Mouse (Mus musculus) thymus, postnatal 25 days (tissue): ENCODE results near the gene Abca12.

Experiments used
- DNase-seq: peaks from one replicate; pipeline ENCODE4 v3.0.0; 2022

The Abca12 gene

GRCm38 (mm10) chr1:71312171-71312570, 102.5 kb downstream of the Abca12 start:
- no peak for DNase-seq

DNA sequence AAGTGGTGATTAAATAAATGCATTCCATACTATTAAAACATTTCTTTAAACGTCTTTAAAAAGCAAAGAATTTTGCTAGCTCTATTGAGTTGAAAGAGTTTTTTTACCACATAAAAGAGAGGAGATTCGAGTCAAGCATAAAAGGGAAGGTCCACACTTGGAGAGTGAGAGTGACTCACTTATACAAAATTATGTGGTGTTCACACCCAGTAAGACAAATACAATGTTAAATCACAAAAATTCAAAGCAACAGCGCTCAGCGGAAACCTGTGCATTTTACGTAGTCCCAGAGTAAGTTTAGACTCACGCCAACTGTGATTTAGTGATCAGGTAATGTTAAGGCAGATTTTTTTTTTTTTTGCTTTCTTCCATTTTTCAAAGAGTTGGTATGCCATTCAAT, 104.1 kb downstream of the Abca12 start:
- no peak for DNase-seq

GRCm38 (mm10) chr1:71307362-71307761, 107.3 kb downstream of the Abca12 start:
- DNase-seq = no peak

DNA sequence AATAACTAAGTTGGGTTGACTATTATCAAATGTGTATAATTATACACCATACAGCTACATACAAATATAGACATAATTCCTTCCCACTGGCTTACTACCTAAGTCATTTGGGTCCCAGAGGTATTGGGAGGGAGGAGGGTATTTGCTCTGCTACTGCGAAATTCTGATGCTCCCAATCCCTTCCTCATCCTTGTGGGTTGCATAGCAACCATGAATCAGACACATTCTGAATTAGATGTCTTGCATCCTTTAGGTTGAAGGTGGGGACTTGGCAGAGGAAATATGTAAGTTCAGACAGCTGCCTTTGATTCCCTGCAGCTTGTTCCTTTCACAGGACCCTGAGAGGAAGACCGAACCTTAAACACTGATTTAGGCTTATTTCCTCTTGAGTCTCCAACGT, 108.5 kb downstream of the Abca12 start:
- no peak for DNase-seq

GRCm38 (mm10) chr1:71304588-71304987, 110.1 kb downstream of the Abca12 start:
- no peak for DNase-seq

DNA sequence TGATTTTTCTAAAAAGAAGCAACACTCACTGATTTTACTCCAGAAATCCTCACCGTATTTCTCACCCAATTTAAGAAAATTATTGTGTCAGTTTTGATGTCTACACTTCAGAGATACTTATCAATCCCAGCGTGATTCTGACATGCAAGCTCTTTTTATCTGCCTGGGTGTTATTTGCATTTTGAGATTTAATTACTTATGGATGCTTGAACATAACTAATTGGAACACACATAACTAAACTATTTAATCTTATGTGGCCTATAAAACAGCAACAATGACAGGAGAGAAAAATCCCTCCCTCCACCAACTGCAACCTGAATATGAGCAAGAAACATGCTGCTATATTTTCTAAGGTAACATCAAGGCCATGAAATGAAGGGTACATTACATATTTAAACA, 117.7 kb downstream of the Abca12 start:
- no peak for DNase-seq

DNA sequence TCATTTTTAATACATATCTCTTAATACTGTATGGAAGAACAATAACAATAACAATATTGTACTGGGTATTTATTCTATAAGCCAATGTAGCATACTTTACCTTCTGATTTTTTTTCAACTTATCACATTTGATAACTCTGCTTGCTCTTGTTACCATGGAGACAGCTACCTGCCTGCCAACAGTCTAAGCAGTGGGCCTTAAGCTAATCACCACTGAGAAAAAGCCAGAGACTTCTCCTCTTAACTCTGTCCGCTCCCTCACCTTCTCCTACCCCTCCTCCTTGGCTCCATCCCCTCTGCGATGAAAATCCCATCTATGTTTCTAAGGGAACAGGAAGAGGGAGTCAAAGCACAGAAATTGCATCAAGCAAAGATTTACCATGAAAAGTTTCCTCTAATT, 118.1 kb downstream of the Abca12 start:
- DNase-seq = no peak

DNA sequence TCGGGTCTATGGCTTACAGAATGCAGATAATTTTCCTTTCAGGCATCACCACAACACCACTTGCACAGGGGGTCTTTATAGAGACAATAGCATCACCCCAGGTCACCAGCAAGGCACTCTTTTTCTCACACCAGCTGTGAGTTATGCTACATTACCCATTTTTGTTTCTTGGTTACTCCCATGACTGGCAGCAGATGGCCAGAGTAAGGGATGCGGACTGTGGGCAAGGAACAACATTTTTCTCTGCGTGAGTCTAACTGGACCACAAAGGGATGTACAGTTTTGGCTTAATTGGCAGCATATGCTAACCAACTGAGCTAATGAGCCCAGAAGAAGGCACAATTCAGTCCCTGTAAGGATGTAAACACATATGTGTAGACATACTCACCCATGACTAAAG, 122.8 kb downstream of the Abca12 start:
- DNase-seq = no peak

GRCm38 (mm10) chr1:71289511-71289910, 125.2 kb downstream of the Abca12 start:
- DNase-seq = peak; percentile 30

GRCm38 (mm10) chr1:71276940-71277339, 137.8 kb downstream of the Abca12 start:
- DNase-seq = no peak

DNA sequence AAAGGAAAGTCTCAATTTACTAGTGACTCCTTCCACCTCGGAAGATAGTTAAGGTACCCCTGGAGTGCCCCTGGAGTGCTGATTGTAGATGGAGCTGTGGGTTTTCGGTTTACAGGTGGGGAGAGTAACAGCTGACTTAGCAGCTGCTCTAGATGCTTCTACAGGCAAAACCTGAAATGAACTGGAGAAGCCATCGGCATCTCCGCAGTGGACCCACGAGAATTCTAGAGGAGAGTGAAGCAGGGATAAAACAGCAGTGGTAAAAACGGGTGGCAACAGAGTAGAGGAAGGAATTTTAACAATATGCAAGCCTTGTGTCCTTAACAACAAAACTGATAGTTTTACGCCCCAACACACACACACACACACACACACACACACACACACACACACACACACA, 142.2 kb downstream of the Abca12 start:
- no peak for DNase-seq

GRCm38 (mm10) chr1:71272077-71272476, 142.6 kb downstream of the Abca12 start:
- DNase-seq = no peak

DNA sequence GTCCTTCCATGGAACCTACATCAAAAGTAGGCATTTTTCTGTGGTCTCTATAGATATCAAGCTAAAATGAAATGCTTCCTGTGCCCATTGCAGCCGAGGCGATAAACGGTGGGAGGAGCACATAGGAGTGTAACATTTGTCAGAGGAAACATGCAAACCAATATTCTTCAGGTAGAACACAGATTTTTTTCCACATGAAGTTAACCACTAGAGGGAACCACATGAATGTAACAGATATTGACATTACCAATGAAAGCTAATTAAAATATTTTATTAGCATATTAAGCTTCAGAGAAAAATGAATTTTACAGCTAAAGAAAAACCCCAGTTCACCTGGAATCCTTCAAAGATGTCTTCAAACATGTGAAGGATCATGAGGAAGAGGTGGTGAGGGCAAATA, 144.6 kb downstream of the Abca12 start:
- DNase-seq = no peak

- DNase-seq = no peak
Observed at GRCm38 (mm10) chr1:71266630-71267029, 148.1 kb downstream of the Abca12 start.

DNA sequence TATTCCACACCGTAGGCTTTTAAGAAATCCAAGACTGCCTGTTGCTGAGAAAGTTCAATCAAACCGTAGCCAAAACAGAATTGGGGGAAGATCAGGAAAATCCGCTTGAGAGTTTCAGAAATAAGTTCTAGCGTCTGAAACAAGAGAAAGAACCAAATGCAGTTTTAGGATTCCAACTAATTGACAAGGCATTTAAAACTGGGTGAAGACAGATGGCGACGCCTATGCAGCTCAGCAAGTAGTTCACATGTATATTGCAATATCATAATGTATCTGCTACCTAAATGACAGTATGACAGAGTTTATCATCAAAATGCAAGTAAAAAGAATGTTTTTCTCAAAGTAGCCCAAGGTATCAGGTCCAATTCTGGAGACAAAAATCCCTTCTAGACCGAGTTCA, 151.2 kb downstream of the Abca12 start:
- no peak for DNase-seq

DNA sequence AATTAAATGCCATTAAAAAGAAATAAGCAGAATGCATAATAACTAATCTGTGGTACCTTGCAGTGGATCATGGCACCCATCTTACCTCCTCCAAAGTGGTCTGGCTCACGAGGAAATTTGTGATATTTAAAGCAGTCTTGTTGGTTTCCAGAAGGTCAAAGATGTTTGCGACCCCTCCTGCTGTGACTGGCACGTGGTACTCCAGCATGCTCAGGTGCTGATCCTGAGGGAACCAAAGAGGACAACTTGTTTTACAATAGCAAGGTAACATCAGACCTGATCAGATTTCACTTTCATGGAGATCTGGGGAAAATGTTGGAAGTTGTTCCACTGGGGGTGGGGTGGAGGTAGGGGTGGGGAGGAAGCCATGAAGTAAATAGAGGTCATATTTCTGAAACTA, 170.1 kb downstream of the Abca12 start:
- no peak for DNase-seq

DNA sequence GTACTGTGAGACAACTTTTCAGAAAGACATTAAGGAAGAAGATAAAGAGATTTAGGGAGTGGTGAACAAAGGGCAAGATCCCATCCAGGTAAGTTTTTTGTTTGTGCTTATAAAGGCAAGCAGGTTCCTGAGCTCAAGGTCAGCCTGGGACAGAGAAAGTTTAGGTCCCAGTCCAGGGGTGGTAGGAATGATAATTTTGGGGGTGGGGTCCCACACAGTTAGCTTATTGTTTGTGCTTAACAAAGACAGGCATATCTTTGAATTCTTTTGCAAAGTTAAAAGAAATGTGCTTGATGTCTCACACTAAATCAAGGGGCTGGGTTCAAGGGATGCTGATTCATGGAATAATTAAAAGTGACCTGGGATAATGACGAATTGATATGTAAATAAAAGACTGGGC, 173.3 kb downstream of the Abca12 start:
- DNase-seq = no peak

- DNase-seq = no peak
Observed at GRCm38 (mm10) chr1:71239586-71239985, 175.1 kb downstream of the Abca12 start.

- DNase-seq = no peak
Observed at GRCm38 (mm10) chr1:71235335-71235734, 179.4 kb downstream of the Abca12 start.

DNA sequence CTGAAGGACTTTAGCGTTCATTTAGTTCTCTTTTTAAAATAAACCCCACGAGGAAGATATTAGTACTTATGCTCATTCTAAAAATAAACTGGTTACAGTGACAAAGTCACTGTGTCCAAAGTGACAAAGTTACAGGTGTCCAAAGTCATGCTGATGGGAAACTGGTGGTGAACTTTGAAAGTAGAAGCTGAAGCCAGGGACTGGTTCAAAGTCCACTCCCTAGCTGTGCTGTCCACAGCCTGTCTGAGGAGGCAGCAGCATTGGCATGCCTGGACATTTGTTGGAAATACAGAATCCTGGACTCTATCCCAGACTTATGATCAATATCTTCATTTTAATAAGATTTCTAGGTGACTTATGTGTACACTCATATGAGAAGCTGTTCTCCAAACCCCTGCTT, 183.5 kb downstream of the Abca12 start:
- DNase-seq = no peak

DNA sequence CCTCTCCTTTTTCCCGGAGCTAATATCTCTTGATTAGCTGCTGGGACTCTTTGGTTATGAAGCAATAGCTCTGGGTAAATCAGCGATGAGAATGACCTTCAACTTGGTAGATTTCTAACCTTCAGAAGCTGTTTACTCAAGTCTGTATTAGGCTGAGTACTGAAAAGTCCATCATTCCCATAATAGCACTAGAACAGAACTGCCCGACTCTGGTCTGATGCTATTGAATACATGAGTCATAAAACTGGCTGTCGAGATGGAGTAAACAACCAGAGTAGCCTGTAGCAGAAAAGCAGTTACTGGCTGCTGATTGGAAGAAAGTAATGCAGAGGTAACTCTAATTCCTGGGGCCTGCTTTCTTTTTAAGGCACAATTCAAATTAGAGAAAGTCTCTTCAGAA, 211.1 kb downstream of the Abca12 start:
- no peak for DNase-seq

DNA sequence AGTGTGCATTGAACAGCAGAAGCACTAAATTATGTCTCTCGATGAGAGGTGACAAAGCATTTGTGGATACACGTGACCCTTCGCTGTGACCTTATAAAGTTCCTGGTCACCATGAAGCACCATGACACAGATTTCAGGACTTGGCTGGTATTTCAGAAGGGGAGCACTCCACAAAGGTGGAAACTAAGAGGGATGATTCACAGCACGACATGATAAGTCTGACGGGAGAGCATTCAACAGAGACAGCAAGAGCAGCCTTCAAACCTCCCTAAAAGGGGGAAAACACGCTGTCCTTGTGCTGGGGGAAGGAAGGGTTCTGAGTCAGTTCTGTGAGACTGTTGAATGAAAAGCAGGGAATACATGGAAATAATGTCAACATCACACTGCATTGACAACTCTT, 218.5 kb downstream of the Abca12 start:
- no peak for DNase-seq

DNA sequence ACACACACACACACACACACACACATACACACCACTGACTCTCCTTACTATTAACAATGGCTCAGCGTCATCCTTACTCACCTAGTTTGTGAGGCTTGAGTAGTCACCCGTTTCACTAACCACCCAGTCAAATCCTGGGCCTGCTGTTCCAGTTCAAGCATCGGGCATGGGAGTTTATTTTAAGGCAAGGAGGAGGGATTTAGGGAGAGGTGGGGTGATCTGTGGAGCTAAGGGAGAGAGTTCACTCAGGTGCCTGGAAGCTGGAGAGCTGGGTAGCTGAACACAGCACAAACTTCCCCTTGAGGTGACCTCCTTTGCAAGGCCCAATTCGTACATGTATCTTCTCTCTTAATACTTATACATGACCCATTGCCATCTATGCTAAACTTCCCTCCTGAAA, 219.4 kb downstream of the Abca12 start:
- DNase-seq = no peak

- DNase-seq = no peak
Observed at GRCm38 (mm10) chr1:71193931-71194330, 220.8 kb downstream of the Abca12 start.
